Mouse (Mus musculus) brain, embryonic 14.5 days (tissue): Measurements from ENCODE around the gene Dapk1.

Experiments
- CTCF ChIP-seq: fragments of 200-500 bp; IDR thresholded peaks from 2 replicates; pipeline ENCODE4 v1.5.1; 2012; ENCODE audit warnings: inconsistent platforms, mild to moderate bottlenecking, moderate library complexity, borderline replicate concordance; ENCODE audit not compliant: insufficient read depth, insufficient read length; ENCODE audit errors: extremely low read depth
- POLR2A ChIP-seq: fragments of 200-500 bp; IDR thresholded peaks from 2 replicates; pipeline ENCODE4 v1.6.1; 2012; ENCODE audit warnings: mild to moderate bottlenecking, inconsistent platforms, borderline replicate concordance; ENCODE audit not compliant: poor library complexity, insufficient read depth, insufficient read length, severe bottlenecking; ENCODE audit errors: extremely low read depth

DNA sequence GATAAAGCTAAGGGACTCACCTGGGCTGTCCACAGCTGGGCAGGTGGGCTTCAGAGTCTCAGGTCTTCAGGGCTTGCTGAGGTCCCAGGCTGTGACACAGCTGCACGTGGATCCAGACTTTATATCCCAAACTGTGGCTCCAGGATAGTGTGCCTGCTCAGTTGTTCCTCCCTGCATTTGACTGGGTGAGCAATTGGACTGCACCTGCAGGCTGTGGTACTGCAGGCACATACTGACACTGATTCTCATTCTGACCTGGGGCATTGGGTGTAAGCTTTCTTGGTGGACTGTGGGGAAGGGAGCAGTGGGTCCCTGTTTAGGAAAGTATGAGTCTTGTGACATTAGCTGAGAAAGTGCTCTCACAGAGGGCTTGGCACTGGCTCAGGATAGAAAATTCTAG lies 201.0 kb downstream of the Dapk1 start, which contains the start of gene Ctsll3:
- no peak for TF ChIP-seq CTCF
- TF ChIP-seq POLR2A = no peak
